Mouse (Mus musculus): ENCODE measurements around the gene Gm9044.
"Not testable (repeated sequence)": the region's sequence is repeated elsewhere in the genome, so short reads cannot be mapped to it uniquely, and the experiment has no call there.

- not testable (repeated sequence) for TF ChIP-seq ZC3H11A (IDR thresholded peaks at IDR 0.05; ENCODE audit: low read depth, low read length); CTCF (IDR thresholded peaks at IDR 0.05 in 2 of 3, conservative IDR thresholded peaks at IDR 0.05 in 1 of 3; ENCODE audit: control insufficient read depth in 1 of 3, insufficient read depth in 1 of 3, low read depth in 2 of 3, low read length in 3 of 3, poor library complexity in 1 of 3, severe bottlenecking in 1 of 3)
Observed at GRCm38 (mm10) chr10:118283016-118283415, 49.2 kb downstream of the Gm9044 start.
